Mouse (Mus musculus): Measurements from ENCODE around the gene Sgo1.

GRCm38 (mm10) chr17:53626160-53626559, 63.0 kb downstream of the Sgo1 start:
- TF ChIP-seq CTCF (IDR thresholded peaks at IDR 0.05; ENCODE audit: borderline replicate concordance, control insufficient read depth, extremely low read depth, insufficient read depth, low read length, poor library complexity) (no peak), POLR2A (IDR thresholded peaks at IDR 0.05; ENCODE audit: control insufficient read depth, extremely low read depth, insufficient read depth, low read length, poor library complexity) (no peak)
